Mouse (Mus musculus): Measurements from ENCODE around the gene Anks1b. TPM values are rescaled to one million over a fixed set of nuclear protein-coding genes. Genes with fewer than 3 reads are reported as not detected.

Anks1b gene
- polyA plus RNA-seq, 2 experiments from 2014 or later, result 0.19 TPM; not detected in 1

DNA sequence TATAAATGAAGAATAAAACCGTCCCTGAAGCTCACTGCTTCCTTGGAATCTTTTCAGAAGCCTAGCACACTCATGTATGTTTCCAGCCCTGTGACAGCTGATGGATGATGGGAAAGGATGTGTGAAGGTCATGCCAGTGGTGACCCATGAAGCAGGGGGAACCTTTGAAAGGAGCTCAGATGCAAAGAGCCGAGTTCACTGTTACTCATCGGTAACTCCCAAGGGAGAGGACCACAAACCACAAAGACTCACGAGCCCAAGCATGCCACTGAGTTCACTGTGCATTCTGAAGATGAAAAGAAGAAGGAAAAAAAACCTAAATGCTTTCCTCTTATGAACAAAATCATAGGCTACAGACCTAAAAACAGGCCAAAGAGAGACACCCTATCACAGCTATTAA lies 859.5 kb downstream of the Anks1b start:
- ATAC-seq, result no peak

DNA sequence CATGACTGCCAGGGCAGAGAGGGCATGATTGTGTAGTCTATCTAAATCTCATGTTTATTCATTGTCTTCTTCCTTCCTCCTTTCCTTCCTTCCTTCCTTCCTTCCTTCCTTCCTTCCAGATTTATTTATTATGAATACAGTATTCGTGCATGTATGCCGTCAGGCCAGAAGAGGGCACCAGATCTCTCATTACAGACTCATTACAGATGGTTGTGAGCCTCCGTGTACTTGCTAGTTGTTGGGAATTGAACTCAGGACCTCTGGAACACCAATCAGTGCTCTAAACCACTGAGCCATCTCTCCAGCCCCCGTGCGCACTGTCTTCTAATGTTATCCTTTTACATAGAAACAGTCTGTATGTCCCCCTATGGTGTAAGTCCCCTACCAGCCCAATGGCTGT lies 860.3 kb downstream of the Anks1b start:
- no peak for ATAC-seq

DNA sequence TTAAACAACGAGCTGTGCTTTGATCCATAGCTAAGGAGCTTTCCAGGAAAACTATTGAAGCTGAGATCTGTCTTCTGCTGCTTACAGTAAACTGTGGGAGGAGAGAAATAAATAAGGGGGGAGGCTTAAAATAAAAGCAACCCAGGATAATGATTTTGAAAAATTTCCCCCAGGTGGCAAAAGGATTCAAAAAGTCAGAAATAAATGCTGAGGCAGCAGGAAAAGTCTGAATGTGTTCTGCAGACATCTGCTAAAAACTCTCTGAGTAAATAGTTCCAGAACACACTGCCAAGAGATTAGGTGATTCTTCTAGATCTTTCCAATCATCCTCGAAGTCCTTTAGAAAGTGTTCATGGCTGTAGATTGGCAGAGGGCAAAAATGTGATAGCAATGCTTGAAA lies 865.2 kb downstream of the Anks1b start:
- ATAC-seq, result no peak

DNA sequence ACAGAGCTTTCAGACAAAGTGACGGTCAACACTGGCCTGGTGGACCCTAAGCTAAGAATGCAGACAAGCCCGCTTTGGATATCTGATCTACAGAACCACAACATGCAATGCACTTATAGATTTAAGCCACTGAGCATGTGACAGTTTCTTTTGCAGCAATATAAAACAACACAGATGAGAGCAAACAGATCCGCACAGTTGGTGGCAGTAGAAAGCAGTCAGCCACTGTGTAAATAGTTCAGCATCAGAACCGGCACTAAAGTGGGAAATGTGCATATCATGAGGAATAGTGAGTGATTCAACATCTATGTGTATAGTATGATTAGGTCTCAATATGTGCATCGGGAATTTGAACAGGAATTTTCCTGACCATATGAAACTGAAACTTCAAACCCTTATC lies 867.6 kb downstream of the Anks1b start:
- no peak for ATAC-seq

DNA sequence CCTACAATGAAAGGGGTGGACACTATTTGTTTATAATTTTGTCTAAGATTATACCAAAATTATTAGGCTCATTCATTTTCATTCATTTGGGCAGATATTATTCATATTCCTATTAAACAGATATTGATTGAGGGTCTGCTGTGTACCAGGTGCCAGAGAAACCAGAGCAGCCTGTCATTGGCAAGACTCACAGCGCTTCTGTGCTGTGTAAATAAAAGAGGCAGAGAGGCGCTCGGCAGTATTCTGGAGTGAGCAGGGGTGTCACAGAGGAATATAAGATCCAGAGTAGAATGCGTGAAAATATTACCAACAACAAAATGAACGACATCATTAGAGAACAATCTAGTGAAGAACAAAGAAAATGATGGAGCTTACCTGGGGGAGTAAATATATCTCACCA lies 878.6 kb downstream of the Anks1b start:
- ATAC-seq, result no peak

DNA sequence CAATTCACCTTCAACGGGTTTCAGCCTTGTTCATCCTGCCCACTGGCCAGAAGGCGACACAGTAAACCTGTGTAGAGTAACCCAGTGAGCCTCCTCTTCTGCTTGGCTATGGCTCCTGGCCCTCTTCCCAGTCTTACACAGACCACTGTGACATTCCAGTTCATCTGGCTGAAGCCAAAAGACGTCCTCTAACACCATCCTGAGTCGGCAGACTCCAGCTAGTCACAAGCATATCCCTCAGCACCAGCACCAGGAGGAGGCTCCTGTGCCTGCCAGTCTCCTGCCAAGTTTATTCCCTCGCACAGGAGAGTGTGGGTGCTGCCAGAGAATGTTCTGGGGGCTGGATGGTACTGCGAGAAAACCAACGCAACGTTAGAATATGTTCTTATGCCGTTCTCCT lies 879.8 kb downstream of the Anks1b start:
- no peak for ATAC-seq

DNA sequence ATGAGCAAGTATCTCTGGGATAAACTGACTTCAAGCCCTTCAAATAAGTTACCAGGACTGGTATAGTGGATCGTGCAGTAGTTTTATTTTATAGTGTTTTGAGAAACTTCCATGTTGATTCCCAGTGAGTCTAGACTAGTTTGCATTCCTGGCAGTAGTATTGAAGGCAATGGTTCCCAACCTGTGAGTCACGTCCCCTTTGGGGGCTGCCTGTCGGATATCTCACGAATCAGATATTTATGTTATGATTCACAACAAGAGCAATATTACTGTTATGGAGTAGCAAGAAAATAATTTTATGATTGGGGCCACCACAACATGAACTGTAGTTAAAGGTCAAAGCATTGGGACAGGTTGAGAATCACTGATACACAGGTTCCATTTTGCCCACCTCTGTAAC lies 884.5 kb downstream of the Anks1b start:
- ATAC-seq, result no peak

DNA sequence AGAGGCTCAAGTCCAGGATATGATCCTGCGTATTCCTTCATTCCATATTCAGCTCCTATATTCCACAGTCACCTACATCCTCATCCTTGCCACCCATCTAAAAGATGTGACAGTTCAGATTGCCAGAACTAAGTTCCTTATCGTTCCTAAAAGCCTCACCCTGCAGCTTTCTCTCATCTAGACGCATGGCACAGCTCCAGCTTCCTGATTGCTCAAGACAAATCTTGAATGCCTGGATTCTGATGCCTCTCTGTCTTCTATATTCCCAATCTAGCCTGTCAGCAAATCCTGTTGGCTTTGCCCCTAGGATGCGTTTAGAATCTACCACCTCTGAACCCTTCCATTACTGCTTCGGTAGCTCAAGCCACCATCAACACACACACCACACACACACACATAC lies 886.6 kb downstream of the Anks1b start:
- ATAC-seq, result no peak

DNA sequence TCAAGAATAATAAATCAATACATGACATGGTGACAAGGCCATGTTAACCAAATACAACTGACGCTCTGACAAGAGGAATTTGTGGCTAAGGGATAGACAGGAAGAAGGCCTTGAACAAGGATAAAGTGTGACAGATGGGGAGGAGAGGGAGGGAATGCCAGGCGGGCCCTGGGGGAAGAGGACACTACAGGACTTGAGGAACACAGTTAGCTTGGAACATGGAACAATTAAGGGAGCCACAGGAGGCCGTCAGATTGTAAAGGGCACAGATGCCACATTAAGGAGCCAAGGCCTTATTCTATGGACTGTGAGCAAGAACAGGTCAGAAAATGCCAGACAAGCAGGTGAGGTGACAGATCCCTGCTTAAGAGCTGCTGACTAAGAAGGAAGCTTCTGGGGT lies 893.0 kb downstream of the Anks1b start:
- no peak for ATAC-seq

DNA sequence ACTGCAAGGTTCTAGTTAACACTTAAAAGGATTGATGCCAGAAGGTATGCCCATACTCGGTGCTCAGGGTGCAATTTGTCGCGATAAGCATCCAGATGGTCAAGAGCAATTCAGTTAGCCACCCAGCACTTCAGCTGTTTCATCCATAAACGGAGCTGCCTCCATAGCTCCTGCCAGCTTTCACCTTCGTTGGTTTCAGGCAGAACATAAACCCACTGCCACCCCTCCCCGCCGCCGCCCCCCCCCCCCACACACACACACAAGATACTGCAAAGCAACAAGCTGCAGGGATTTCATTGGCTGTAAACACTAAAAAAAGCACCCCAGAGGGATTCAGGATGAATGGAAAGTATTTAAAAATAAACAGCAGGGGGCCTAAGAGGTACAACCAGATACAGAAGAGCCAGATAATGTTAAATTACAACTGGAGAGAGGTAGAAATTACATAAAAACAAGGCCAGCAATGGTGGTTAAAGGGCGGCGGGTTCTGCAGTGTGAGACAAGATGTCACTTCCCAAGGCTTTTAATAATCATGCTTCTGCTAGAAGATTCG lies 897.2 kb downstream of the Anks1b start:
- ATAC-seq, result no peak

DNA sequence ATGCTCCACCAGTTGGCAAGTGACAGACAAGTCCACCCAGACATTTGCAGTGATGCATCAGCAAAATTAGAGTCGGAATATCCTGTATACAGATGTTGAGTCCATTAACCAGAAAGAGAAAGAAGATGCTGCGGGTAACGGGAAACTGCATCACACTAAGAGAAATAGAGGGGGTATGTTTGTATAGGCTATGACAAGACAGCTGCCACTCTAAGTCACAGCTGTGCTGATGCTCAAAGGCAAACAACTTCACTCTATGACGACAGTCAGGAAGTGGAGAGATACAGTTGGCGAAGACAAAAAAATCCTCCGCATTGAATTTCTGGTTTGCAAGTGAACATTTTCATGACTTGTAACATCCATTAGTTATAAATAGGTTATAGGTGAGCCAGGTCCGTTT lies 897.7 kb downstream of the Anks1b start:
- ATAC-seq, result no peak

DNA sequence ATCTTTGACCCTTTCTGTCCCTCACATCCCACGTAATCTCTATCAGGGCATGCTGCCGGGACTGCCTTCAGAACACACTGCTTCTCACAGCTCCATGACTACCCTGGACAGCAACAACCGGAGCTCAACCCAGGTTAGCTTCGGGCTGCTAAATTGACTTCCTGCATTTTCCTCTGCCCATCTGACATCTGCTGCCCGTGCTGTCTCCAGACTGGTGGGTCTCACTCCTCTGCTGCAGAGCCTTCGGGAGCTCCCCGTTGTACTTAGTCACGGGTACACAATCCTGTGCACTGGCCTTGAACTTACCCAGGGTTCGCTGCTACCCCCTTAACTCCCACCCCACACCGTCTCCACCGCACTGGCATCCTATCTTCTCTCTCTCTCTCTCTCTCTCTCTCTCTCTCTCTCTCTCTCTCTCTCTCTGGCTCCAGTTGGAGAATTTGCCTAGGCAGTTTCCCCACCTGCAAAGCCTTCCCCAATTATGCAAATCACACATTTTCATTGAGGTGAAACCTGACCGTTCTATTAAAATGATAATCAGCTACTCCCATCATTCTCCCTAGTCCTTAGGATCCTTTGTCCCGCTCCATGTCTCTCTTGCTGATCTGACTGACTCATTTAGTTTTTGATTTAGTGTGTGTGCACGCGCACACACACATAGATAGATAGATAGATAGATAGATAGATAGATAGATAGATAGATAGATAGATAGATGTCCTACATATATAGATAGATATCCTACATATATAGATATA lies 898.3 kb downstream of the Anks1b start:
- no peak for ATAC-seq

DNA sequence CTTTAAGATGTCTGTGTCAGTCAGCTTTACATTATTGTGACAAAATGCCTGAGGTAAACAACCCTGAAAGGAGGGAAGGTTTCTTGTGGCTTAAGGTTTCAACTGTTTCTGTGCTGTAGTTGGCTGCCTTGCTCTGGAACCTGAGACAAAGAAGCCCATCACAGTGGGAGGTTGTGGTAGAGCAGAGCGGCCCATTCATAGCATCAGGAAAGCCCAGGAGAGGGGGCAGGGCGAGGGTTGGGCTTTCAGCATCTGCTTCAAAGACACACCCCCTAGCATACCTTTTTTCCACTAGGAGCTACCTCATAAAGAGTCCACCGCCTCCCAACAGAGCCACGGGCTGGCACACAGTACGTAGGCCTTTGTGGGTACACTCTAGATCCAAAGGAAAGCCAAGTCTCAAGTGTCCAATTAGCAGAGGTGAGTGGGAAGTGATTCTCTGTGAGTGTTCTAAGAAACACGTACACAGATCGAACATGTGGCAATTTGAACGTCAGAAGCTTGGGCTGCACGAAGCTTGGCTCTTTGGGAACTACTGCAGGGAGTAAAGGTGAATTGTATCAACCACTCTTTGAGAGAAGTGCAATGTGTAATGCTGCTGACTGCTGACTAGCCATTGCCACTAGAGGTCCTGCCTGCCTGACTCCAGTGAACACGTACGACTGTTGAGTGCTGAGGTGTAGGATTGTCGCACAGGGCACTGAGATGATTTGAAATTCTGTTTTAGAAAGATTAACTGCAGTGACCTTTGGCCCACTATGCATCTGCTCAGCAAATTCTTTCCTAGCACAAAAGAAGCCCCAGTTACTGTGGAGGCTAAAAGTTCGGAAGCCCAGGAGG lies 906.5 kb downstream of the Anks1b start:
- no peak for ATAC-seq

DNA sequence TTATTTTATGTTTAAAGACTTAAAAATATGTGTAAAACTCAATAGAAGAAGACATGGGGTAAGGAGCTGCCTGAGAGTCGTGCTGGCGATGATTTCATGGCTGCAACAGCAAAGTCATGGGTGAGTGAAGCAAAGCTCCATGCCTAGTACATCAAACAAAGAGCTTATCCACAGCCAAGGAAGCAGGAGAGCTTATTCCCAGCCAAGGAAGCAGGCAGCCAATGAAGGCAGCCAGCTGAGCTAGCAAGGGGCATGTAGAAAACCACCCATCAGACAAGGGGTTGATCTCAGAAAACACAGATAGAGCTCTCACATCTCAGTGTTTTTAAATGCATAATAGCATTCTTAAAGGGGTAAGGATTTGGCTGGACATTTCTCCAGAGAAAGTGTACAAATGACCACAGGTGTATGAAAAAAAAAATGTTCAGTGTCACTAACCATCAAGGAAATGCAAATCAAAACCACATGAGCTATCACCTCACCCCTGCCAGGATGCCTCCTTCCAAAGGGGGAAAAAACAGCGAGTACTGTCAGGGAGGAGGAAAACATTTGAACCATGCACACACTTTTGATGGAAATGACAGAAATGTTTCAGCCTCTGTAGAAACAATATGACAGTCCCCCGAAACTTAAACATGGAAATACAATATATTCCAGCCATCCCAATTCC lies 911.8 kb downstream of the Anks1b start:
- no peak for ATAC-seq

DNA sequence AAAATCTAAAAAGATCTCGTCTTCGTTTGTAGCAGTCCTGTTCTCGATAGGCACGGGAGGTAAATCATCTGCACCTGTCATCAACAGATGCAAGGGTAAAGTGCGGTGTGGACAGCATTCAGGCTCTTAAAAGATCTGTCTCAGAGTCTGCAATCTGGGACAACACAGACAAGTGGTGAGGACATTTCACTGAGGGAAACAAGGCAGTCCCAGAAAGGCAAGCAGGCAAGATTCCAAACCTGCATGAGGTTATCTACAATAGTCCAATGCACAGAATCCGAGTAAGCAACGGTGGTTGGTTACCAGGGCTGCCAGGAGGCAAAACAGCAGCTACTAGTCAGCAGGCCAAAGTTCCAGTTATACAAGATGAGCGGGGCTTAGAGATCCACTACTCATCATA lies 912.4 kb downstream of the Anks1b start:
- no peak for ATAC-seq

DNA sequence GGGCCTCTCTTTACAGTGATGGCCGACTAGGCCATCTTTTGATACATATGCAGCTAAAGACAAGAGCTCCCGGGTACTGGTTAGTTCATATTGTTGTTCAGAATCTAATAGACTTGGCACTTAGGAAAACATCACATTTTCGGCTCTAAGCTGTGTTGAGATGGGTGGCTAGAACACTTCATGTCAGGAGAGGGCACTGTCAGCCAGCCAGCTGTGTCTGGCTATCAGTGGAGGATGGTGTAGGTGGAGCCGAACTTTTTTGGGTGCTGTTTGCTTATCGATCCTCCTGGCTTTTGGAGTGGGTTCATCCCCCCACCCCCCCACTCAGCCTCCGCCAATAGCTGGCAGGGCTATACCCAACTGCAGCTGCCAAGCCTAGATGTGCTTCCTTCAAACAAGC lies 929.8 kb downstream of the Anks1b start:
- ATAC-seq, result no peak

DNA sequence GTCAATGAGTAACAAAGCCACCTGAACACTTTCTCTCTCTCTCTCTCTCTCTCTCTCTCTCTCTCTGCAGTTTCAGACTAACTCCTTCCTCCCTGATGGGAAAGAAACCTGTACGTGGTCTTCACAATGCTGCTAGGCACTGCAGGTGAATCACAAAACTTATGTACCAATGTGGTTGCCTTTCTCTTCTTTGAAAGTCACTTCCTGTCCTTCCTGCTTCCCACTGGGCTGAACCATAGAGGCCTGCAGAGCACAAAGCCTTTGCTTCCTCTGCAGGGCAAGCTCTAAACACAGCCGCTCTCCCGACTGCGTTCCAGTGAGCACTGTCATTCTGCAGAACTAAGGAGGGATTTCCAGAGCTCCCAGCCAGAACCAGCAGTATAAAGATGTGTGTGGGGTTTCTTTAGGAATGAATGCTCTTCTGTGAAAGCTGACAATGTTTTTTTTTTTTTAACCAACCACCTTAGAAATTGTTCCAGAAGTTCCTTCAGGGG lies 931.3 kb downstream of the Anks1b start:
- no peak for ATAC-seq

DNA sequence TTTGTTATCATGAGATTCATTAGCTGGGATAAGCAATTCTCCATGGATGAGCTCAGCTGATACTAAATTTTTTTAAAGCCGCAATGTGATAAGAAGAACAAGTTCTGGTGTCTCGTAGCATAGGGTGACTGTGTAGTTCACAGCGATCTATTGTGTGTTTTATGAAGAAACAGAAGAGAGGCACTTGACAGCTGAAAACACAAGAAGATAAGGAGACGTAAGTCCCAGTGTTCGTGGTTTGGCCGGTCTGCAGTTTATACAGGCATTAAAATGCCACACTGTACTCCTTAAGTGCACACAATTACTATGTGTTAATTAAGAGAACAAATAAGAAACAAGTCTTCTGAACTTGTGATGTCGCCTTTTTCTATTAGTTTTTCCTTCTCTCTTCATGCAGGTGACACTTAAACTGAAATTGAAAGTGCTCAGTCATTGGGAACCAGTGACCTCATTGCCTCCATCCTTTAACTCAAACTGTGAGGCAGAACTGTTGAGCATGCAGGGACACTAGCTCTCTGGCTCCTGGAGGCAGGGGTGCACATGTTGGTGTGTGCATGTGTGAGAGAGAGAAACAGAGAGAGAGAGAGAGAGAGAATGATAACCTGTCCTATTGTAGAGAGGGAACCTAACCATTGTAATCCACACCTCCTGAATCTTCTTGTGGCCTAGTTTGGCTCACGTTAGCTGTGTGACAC lies 935.5 kb downstream of the Anks1b start:
- no peak for ATAC-seq

DNA sequence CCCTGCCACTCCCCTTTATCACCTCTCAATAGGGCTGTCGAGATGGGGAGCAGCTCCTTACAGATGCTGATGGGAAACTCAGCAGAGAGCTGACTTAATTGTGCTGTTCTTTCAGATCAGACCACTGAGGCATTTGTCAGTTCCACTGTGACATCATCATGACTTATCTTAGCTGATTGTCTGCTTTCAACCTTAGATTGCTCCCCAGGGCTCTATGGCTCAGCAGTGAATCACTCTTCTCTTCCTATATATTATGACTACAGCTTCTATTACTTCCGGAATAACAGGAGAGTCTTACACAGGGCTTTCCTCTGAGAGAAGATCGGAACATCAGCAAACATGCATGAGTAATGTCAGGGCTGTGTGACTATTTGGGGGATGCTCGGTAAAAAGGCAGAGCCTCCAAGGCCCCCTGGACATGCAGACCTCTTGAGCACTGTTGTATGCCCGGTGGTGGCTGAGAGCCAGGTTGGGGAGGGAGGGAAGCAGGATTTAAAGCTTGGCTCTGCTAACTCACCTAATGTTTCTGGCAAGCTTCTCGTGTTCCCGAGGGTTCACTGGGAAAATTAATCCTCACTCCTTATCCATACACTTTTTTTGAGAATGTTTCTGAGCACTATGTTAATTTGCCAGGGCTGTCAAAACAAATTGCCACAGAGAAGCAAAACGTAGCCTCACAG lies 936.7 kb downstream of the Anks1b start:
- ATAC-seq, result no peak

DNA sequence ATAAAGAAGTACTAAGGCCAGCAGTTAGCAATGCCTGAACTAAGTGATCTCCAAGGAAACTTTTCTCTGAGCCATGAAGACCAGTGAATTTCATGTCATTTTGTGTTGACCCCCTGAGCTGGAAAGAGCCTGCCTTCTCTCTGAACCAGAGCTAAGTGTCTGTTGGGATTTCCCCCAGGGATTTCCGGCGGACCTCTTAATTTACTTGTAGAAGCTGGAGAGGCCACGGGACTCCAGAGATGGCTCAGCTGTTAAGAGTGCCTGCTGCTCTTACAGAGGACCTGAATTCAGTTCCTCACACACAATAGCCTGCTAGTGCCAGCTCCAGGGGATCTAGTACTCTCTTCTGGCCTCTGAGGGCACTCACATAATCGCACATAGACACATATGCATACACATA lies 938.1 kb downstream of the Anks1b start:
- no peak for ATAC-seq

DNA sequence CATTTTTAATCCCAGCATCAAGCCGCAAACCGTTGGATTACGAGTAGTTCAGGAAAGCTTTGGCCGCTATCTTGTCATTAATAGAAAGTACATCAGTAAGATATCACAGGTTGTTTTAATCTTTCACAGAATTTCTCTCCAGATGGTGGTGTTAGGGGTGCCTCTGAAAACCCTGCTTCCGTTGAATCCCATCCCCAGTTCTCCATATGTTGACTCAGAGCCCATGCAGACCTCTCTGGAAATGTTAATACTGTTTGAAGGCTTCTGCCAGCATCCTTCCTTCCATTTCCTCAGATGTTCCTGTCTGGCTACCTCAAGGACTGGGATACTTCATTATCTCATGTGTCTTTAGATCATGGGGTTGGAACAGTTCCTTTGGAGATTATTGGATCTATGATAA lies 940.0 kb downstream of the Anks1b start:
- ATAC-seq, result no peak

DNA sequence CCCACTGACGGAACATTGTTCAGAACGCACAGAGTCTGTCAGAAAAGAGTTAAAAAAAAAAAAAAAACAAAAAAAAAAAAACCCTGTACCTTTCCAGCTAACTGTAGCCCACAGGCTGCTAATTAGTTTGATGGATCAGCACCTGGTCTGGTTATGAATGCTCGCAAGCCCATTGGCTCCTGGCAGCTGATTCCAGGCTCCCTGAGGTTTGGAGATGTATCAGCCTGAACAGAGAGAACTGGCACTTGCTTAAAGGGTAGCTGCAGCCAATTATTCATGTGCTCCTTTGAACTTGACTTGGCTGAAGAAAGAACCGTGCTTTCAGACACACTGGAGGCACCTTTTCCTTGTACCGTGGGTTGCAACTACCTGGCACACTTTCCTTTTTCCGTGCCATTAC lies 941.1 kb downstream of the Anks1b start:
- ATAC-seq, result no peak
